Mouse (Mus musculus) cortical plate, adult 2 months (tissue): ENCODE data around the gene Reep3. TPM values are rescaled to one million over a fixed set of nuclear protein-coding genes. Genes with fewer than 3 reads are reported as not detected.
A peak's percentile ranks its signal among the peaks of the same experiment; 100 is the strongest.

Experiments
- H3K27ac ChIP-seq: fragments of 200-500 bp; 2 replicates; pipeline ENCODE4 v1.5.1; 2012; ENCODE audit warnings: low read length, control low read depth, inconsistent platforms; ENCODE audit not compliant: insufficient read depth
- H3K4me1 ChIP-seq: fragments of 200-500 bp; 2 replicates; pipeline ENCODE4 v1.6.1; 2011; ENCODE audit warnings: low read length; ENCODE audit not compliant: control insufficient read depth, insufficient read depth
- H3K4me3 ChIP-seq: fragments of 200-500 bp; 2 replicates; pipeline ENCODE4 v1.5.1; 2011; ENCODE audit warnings: mild to moderate bottlenecking, low read length, control low read depth; ENCODE audit not compliant: insufficient read depth
- CTCF ChIP-seq: fragments of 200-500 bp; IDR thresholded peaks from 2 replicates; pipeline ENCODE4 v1.5.1; 2011; ENCODE audit warnings: mild to moderate bottlenecking, control low read depth, low read length; ENCODE audit not compliant: insufficient read depth; ENCODE audit errors: extremely low read depth
- POLR2A ChIP-seq: fragments of 200-500 bp; IDR thresholded peaks from 2 replicates; pipeline ENCODE4 v1.6.1; 2011; ENCODE audit warnings: mild to moderate bottlenecking, low read length, control low read depth; ENCODE audit not compliant: insufficient read depth; ENCODE audit errors: extremely low read depth
- polyA plus RNA-seq: library from polyadenylated mRNA; depleted of rRNA; stranded (reverse); fragments of >200 nt; gene quantifications from 2 replicates; pipeline ENCODE4 v1.2.3, GENCODE M21; 2012; rRNA removed

The Reep3 gene
- 23.5 and 26.4 TPM in 2 replicates for polyA plus RNA-seq

DNA sequence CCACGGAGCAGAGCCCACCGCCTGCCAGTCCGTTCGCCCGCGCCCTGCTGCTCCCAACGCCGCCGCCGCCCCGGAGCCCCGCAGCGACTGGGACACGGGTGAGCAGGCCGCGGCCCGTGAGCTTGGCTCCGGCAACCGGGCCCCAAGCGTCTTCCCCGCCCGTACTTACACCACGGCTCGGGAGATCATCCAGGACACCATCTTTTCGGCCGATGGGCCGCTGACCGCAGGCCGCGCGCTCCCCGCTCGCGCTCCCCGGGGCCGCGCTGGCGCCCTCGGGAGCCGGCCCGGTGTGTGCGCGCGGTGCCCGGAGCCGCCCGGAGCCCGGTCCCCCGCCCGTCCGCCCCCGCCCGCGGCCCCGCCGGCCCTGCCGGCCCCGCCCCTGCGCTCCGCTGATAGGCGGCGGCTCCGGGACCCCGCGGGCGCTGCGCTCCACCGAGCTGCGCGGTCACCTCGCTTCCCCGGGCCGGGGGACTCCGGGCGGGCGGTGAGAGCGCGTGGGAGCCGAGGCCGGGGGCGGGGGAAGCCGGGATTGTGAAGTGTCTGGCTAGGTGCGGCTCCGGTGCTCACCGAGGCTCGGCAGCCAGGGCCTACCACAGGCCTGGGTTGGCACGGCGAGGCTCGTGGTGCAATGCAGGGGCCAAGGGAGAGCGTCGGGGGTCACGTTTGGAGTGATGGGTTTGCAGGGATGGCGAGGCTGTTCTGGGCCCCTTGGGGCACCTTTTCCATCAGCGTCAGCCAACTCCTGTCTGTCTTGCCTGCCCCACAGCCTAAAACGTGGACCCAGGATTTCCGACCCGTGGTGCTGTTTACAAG lies at the start of gene Reep3:
Gene Reep3, minus strand, starts transcription at position 325 of the 816 bp plus-strand sequence.
- peaks cover 8% of the 10 kb centered on the region for H3K4me1 ChIP-seq
- H3K4me3 ChIP-seq, result peak within 1 kb of the TSS; percentile 83
- H3K27ac ChIP-seq, result peak within 1 kb of the TSS; percentile 100
- no peak for TF ChIP-seq POLR2A
- TF ChIP-seq CTCF, result no peak

DNA sequence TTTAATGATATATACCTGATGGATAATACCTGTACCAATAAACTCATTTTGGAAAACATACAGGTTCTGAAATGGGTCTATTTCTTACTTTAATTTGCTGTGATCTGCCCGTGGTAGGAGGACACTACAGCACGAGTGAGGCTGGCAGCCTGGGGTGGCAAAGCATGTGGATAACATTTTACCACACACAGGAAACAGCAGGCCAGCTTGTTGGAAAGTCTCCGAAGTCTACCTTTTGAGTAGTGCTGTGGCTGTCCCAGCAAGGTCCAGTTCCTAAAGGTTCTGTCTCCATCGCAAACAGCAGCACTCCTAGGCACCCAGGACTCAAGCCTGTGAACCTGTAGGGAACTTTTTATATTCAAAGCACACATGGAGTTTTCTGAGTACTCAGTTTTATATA lies 48.9 kb upstream of the Reep3 start:
- H3K4me3 ChIP-seq, result no peak overlapping the region
- TF ChIP-seq POLR2A (no peak), CTCF (no peak)
- H3K4me1 ChIP-seq, result peaks cover 2% of the 10 kb centered on the region; the same call in 1 of the 2 replicates
- no peak overlapping the region for H3K27ac ChIP-seq

DNA sequence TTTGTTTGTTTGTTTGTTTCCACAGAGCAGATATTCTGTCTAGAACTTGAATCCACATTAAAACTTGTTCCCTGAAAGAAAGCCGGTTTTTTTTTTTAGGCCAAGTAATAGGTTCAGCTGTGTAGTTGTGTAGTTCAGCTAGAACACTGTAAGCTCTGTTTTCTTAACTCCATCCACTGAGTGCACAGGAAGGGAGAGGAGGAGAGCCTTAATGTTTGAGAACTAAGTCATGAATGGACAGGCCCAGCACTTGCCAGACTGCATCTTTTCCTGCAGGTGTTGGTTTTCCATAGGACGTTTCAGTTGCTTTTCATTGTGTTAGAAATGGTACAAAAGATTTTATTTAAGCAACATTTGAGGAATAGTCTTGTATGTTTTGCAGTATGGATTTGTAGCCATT lies 47.5 kb upstream of the Reep3 start:
- Histone ChIP-seq H3K4me1 (peaks cover 4% of the 10 kb centered on the region; the same call in 1 of the 2 replicates), H3K27ac (no peak overlapping the region), H3K4me3 (no peak overlapping the region)
- TF ChIP-seq CTCF, result no peak
- TF ChIP-seq POLR2A, result no peak

DNA sequence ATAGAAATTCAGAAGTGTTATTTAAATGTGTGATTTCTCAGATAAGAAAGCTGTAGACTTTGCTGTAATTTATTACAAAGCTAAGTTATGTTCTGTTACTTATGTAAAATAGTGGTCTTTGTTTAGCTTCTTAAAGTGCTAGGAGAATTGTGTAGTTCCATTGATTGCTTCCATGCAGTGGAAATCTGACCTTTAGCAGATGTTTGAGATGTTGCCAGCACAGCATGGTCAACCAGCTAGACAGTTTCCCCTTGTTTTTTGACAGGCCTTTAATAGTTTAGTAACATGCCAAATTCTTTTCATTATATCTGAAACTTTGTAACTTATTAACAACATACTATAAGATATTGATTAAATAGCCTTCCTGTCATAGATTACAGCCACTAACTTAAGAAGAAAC lies 46.9 kb upstream of the Reep3 start:
- no peak for TF ChIP-seq CTCF
- no peak for TF ChIP-seq POLR2A
- H3K4me1 ChIP-seq, result peaks cover 4% of the 10 kb centered on the region; the same call in 1 of the 2 replicates
- H3K4me3 ChIP-seq, result no peak overlapping the region
- H3K27ac ChIP-seq, result no peak overlapping the region

DNA sequence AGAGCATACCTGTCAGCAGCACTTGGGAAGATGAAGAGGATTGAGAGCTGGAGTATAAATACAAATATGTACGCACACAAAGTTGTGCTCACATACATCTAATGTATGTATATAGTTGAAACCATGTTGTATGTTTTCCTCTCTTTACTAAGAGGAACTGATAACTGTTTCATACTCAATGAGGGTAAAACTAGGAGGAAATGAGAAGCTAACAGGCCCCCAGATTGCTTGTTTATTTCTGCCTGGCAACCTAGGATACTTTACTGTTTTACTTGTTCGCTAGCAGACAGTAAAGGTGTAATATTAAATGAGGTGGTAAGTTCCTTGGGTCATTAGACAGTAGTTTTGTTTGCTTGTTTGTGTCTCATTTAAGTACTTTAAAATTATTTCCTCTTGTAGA lies 40.7 kb upstream of the Reep3 start:
- no peak overlapping the region for H3K4me3 ChIP-seq
- TF ChIP-seq CTCF (no peak), POLR2A (no peak)
- H3K4me1 ChIP-seq, result peaks cover 4% of the 10 kb centered on the region
- no peak overlapping the region for H3K27ac ChIP-seq

DNA sequence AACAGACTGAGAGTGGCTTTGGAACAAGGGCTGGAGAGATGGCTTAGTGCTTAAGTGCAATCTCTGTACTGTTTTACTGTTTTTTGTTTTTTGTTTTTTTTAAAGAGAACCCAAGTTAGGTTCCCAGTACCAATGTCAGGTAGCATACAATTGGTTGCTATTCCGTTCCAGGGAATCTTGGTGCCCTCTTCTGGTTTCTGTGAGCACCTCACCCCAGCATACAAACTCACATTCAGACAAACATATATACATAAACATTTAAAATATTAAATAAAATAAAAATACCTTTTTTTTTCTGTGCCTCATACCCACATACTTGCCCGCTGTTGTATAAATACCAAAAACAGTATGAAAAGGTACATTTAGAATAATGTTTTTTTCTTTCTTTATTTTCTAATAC lies 37.6 kb upstream of the Reep3 start:
- Histone ChIP-seq H3K27ac (no peak overlapping the region), H3K4me1 (peaks cover 5% of the 10 kb centered on the region), H3K4me3 (no peak overlapping the region)
- TF ChIP-seq POLR2A (no peak), CTCF (no peak)

DNA sequence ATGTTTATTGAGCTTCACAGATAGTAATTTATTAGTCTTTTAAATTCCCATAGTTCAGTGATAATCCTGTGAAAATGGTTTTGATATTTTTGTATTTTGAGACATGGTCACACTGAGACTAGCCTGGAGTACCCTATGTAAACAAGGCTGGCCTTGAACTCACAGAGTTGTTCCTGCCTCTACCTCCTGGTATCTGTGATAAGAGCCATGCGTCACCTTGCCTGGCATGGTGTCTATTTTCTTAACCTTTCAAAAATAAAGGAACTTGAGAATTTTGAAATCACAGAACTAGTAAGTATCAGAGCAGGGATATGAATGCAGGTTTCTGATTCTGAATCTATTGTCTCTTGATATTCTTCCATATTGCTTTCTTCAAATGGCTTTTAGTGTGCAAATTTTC lies 35.0 kb upstream of the Reep3 start:
- no peak overlapping the region for H3K27ac ChIP-seq
- H3K4me1 ChIP-seq, result peaks cover 4% of the 10 kb centered on the region; the same call in 1 of the 2 replicates
- TF ChIP-seq POLR2A (no peak), CTCF (no peak)
- H3K4me3 ChIP-seq, result no peak overlapping the region

DNA sequence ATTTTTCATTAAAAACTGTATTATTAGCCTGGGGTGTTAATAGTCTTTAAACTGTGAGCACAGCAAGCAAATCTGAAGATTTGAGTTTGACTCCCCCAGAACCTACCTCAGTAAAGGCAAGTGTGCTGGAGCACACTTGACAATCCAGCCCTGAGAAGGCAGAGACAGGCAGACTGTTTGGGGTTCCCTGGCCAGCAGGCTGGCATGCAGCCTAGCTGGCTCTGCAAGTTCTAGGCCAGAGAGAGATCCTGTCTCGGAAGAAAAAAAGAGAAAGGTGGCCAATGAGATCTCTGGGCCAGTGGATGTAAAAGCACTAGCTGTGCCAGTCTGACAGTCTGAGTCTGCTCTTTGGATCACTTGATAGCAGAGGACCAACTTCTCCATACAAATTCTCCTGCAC lies 32.8 kb upstream of the Reep3 start:
- Histone ChIP-seq H3K4me1 (peaks cover 4% of the 10 kb centered on the region; the same call in 1 of the 2 replicates), H3K4me3 (no peak overlapping the region), H3K27ac (no peak overlapping the region)
- TF ChIP-seq POLR2A (no peak), CTCF (no peak)

DNA sequence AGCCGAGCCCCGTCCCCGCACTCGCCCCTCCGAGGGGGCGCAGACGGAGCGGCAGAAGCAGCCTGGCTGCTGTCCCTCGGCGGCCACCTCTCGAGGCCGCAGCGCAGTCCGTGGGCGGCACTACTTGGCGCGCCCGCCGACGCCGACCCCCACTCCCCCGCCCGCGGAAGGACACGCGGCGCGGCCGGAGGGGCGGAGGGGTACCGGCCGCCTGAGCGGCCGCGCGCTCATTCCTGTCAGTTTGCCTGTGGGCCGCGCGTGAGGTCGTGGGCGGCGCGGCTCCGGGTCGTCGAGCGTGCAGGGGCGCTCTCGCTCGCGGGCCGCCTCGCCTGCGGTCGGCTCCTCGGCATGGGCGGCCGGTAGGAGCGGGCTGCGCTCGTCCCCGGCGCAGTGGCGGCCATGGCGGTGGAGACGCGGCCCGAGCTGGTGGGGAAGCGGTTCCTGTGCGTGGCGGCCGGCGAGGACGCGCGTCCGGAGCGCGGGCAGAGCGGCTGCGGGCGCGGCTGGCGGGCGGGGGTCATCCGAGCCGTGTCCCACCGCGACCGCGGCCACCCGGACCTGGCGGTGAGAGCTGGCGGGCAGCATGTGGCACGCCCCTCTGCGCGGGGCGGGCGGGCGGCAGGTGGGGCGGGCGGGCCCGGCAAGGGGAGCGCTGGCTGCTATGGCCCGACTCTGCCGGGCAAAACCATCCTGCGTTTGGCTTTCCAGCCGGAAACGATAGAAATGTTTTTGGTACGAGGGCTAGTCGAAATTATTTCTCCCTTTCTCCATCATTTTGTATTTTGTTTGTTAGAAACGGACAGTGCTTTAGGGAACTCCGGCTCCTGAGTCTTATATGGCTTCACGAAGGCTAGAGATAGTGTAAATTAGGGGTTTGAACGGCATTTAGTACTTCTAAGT lies 30.4 kb upstream of the Reep3 start:
- Histone ChIP-seq H3K4me3 (peak overlapping the region; percentile 53), H3K27ac (peak overlapping the region; percentile 96), H3K4me1 (peaks cover 7% of the 10 kb centered on the region; the same call in 1 of the 2 replicates)
- no peak for TF ChIP-seq CTCF
- no peak for TF ChIP-seq POLR2A
